Mouse (Mus musculus) midbrain, embryonic 10.5 days (tissue): ENCODE data around the gene Gm49630. TPM values are rescaled to one million over a fixed set of nuclear protein-coding genes. Genes with fewer than 3 reads are reported as not detected.
"Not testable (repeated sequence)": the region's sequence is repeated elsewhere in the genome, so short reads cannot be mapped to it uniquely, and the experiment has no call there.

ENCODE experiments used
- DNase-seq: peaks from one replicate; pipeline ENCODE4 v3.0.0-alpha.2; 2017; ENCODE audit warnings: low spot score
- H3K27ac ChIP-seq: fragments of 300-500 bp; sonication (generic); replicated peaks from 2 replicates; pipeline ENCODE4 v1.5.1; 2016; ENCODE audit warnings: mild to moderate bottlenecking
- H3K27me3 ChIP-seq: fragments of 300-500 bp; sonication (generic); 2 replicates; pipeline ENCODE4 v1.6.1; 2016; ENCODE audit warnings: low read depth, mild to moderate bottlenecking; ENCODE audit not compliant: poor library complexity, severe bottlenecking
- H3K36me3 ChIP-seq: fragments of 300-500 bp; sonication (generic); 2 replicates; pipeline ENCODE4 v1.6.1; 2016; ENCODE audit warnings: mild to moderate bottlenecking, moderate library complexity
- H3K4me1 ChIP-seq: fragments of 300-500 bp; sonication (generic); 2 replicates; pipeline ENCODE4 v1.6.1; 2016
- H3K4me3 ChIP-seq: fragments of 300-500 bp; sonication (generic); 2 replicates; pipeline ENCODE4 v1.5.1; 2016; ENCODE audit warnings: mild to moderate bottlenecking, moderate library complexity
- H3K9me3 ChIP-seq: fragments of 300-500 bp; sonication (generic); replicated peaks from 2 replicates; pipeline ENCODE4 v1.6.1; 2016; ENCODE audit warnings: mild to moderate bottlenecking
- WGBS: fragments of 180-500 bp; shearing (Covaris S2); methylation state at CpG from one replicate; pipeline ENCODE4 v1.1.7; 2016; 5-methylcytosine and 5-hydroxymethylcytosine counted together
- polyA plus RNA-seq: library from polyadenylated mRNA; unstranded; fragments of >200 nt; fragmentation: Nextera tagmentation; extraction: Ambion mirVana; gene quantifications from 2 replicates; pipeline ENCODE4 v1.2.1, GENCODE M21; 2016

The Gm49630 gene
- polyA plus RNA-seq, 1 experiment from 2014 or later = not detected

- H3K27ac ChIP-seq, H3K4me1 ChIP-seq, H3K36me3 ChIP-seq, H3K9me3 ChIP-seq, H3K4me3 ChIP-seq, H3K27me3 ChIP-seq, DNase-seq: not testable (repeated sequence)
- WGBS = 96% methylated on average over 1 of the region's 1 CpGs
Measured at GRCm38 (mm10) chr17:7352596-7352995, 19.2 kb downstream of the Gm49630 start, which contains the start of gene Ttll2. TSS of gene Ttll2 (minus strand) at chr17:7352696.

DNA sequence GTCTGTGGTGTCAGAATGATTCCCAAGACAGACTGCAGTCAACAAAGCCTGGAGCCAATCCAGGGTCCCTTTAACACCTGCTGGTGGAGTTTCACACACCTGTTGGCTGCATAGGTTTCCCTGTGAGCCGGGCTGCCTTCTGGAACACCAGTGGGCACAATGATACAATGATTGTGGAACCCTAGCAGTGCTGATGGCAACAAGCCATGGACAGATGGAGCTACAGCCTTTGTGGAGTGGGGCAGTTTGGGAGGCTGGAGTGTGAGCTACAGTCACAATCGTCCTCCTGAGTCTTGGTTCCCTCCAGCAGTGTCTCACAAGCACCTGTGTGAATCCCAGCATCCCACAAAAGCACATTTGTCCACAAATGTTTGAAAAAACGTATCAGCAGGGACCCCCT lies 23.0 kb downstream of the Gm49630 start:
- H3K36me3 ChIP-seq, H3K27ac ChIP-seq, H3K27me3 ChIP-seq, H3K4me1 ChIP-seq, DNase-seq, H3K4me3 ChIP-seq, H3K9me3 ChIP-seq: not testable (repeated sequence)
- 88% methylated on average over 2 of the region's 3 CpGs for whole genome bisulfite sequencing

DNA sequence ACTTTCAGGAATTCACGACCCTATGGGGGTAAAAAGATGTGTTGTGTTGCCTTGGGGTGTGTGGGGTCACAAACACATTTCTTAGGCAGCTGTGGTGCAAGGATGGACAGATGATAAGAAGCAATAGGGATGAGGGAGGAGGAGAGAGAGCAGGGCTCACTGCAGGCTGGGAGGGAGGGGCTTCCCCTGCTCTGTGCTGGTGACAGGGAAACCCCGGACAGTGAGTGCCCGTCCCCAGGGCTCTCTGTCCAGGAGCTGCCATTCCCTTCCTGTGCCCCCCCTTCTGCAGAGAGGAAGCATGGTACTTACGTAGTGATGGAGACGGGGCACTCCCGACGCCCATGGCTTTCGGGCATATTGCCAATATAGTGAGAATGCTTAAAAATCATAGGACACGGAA lies 34.4 kb downstream of the Gm49630 start:
- H3K9me3 ChIP-seq, H3K27me3 ChIP-seq, H3K27ac ChIP-seq, DNase-seq, H3K4me3 ChIP-seq, H3K36me3 ChIP-seq, H3K4me1 ChIP-seq: not testable (repeated sequence)
- WGBS = 87% methylated on average over 9 of the region's 9 CpGs

- H3K9me3 ChIP-seq, H3K27ac ChIP-seq, H3K36me3 ChIP-seq, H3K4me3 ChIP-seq, H3K4me1 ChIP-seq, DNase-seq, H3K27me3 ChIP-seq: not testable (repeated sequence)
- WGBS = 71% methylated on average over 4 of the region's 5 CpGs
Measured at GRCm38 (mm10) chr17:7332745-7333144, 39.0 kb downstream of the Gm49630 start.

GRCm38 (mm10) chr17:7326415-7326814 lies 45.4 kb downstream of the Gm49630 start:
- not testable (repeated sequence) for DNase-seq, H3K36me3 ChIP-seq, H3K27ac ChIP-seq, H3K4me3 ChIP-seq, H3K27me3 ChIP-seq, H3K4me1 ChIP-seq, H3K9me3 ChIP-seq
- 76% methylated on average over 3 of the region's 8 CpGs for WGBS

DNA sequence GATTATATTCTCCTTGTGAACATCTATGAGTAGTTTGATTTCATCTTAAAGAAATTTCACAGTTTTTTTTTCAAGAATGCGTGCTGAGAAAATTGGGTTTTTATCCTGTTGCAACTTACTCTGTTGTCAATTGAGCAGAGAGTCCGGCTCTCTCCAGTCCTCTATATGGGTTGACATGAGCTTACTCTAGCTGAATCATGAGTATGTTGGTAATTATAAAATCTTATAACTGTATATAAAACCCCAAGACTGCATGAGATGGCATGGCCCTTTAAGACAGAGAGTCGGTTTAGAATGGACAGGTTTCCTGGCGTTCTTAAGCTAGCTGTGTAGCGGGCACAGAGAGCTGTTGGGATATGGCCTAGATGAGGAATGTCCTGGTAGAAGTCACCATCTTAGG lies 47.4 kb downstream of the Gm49630 start, which contains the start of gene Tcp10a:
TSS of gene Tcp10a (plus strand) at position 301 of the 400 bp plus-strand sequence.
- not testable (repeated sequence) for DNase-seq, H3K27ac ChIP-seq, H3K9me3 ChIP-seq, H3K27me3 ChIP-seq, H3K4me3 ChIP-seq, H3K4me1 ChIP-seq, H3K36me3 ChIP-seq
- WGBS = 95% methylated on average over 4 of the region's 5 CpGs

- not testable (repeated sequence) for H3K4me1 ChIP-seq, H3K27ac ChIP-seq, H3K9me3 ChIP-seq, H3K4me3 ChIP-seq, DNase-seq, H3K27me3 ChIP-seq, H3K36me3 ChIP-seq
- 90% methylated on average over 6 of the region's 6 CpGs for WGBS
Measured at GRCm38 (mm10) chr17:7319789-7320188, 52.0 kb downstream of the Gm49630 start.

- WGBS = 85% methylated on average over 7 of the region's 8 CpGs
- not testable (repeated sequence) for H3K4me3 ChIP-seq, H3K4me1 ChIP-seq, H3K27me3 ChIP-seq, H3K9me3 ChIP-seq, DNase-seq, H3K27ac ChIP-seq, H3K36me3 ChIP-seq
Measured at GRCm38 (mm10) chr17:7315693-7316382, 55.9 kb downstream of the Gm49630 start.

DNA sequence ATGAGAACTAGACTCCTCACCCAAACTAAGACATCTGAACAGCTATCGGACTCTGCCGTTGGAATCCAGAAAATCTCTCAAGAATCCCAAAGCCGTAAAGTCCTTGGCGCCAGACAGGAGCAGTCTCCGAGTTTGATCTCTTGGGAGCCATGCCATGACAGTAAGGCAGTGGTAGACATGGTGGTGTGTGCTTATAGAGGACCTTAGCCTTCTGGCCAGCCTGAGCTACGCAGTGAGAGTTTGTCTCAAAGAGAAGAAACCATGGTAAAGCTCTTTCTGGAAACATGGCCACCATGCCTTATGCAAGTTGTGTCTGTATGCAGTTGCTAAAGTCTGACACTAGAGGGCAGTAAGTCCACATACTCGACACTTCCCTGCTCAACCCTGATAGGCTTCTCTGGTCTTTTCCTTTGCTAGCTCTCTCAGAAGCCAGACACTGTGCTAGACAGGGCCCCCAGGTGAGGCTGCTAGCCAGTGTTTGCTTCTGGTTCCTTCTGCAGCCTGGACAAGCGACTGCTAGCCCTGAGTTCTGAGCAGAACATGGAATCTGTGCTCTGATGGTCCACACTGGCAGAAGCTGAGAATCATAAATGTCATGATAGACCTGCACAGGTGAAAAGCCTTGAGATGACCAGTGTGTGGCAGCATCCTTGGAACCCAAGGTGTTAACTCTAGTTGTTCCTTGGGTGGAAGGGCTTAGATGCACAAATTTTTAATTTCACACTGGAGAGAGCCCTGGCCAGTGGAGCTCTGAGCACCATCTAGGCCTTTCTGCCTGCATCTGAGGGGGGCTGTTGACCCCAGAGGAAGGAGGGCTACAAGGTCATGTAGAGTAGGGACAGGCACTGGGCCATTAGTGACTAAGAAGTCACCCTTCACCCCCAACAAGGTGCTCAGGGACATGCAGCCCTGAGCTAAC lies 65.2 kb downstream of the Gm49630 start:
- WGBS = 64% methylated on average over 8 of the region's 8 CpGs
- not testable (repeated sequence) for H3K4me3 ChIP-seq, H3K9me3 ChIP-seq, H3K27ac ChIP-seq, H3K27me3 ChIP-seq, H3K4me1 ChIP-seq, H3K36me3 ChIP-seq, DNase-seq

Other genes starting within 250 kb of the Gm49630 start
- gene Rps6ka2, start 201.9 kb downstream of the Gm49630 start, polyA plus RNA-seq = 21.4 and 24.4 TPM in 2 replicates
- not detected in 2 replicates for gene Tcp10a, start 47.3 kb downstream of the Gm49630 start, polyA plus RNA-seq
- not detected in 2 replicates for gene Ttll2, start 19.3 kb downstream of the Gm49630 start, polyA plus RNA-seq
- not detected in 2 replicates for gene Unc93a2, start 13.5 kb upstream of the Gm49630 start, polyA plus RNA-seq